Mouse (Mus musculus) ES-E14 (cell line): ENCODE measurements around the gene Cep131. TPM values are rescaled to one million over a fixed set of nuclear protein-coding genes. Genes with fewer than 3 reads are reported as not detected.

ENCODE experiments used
- DNase-seq: peaks from one replicate; pipeline ENCODE4 v3.0.0-alpha.2; 2013; ENCODE audit warnings: low read depth, low spot score
- H3K27ac ChIP-seq: 2 replicates; pipeline ENCODE4 v1.5.1; 2012; ENCODE audit warnings: low read depth, mild to moderate bottlenecking, low read length, moderate library complexity, mixed read lengths; ENCODE audit not compliant: poor library complexity, insufficient read depth, severe bottlenecking
- H3K36me3 ChIP-seq: 2 replicates; pipeline ENCODE4 v1.6.1; 2012; ENCODE audit warnings: mild to moderate bottlenecking, low read length, moderate library complexity, mixed read lengths; ENCODE audit not compliant: control insufficient read depth, poor library complexity, insufficient read depth, severe bottlenecking
- H3K4me1 ChIP-seq, 2 experiments: fragments of 150-350 bp in 1 of 2; sonication (generic) in 1 of 2; 2 replicates each; pipeline ENCODE4 v1.6.1; 2012; ENCODE audit warnings: low read length in 2 of 2, mild to moderate bottlenecking in 1 of 2, mixed read lengths in 1 of 2; ENCODE audit not compliant: control insufficient read depth in 2 of 2, insufficient read depth in 2 of 2, poor library complexity in 1 of 2
- H3K4me3 ChIP-seq, 2 experiments: fragments of 150-350 bp in 1 of 2; sonication (generic) in 1 of 2; 2 replicates each; pipeline ENCODE4 v1.5.1; 2012; ENCODE audit warnings: low read length in 2 of 2, low read depth in 1 of 2, mild to moderate bottlenecking in 1 of 2, mixed read lengths in 1 of 2; ENCODE audit not compliant: insufficient read depth in 1 of 2, poor library complexity in 1 of 2, severe bottlenecking in 1 of 2
- H3K9ac ChIP-seq: 2 replicates; pipeline ENCODE4 v1.6.1; 2012; ENCODE audit warnings: low read depth, mild to moderate bottlenecking, low read length, mixed read lengths; ENCODE audit not compliant: poor library complexity, insufficient read depth, severe bottlenecking
- H3K9me3 ChIP-seq: fragments of 150-350 bp; sonication (generic); 2 replicates; pipeline ENCODE4 v1.6.1; 2012; ENCODE audit warnings: low read depth, mild to moderate bottlenecking, low read length; ENCODE audit not compliant: control insufficient read depth, insufficient read depth
- CHD2 ChIP-seq: IDR thresholded peaks from 2 replicates; pipeline ENCODE4 v1.6.1; 2014; ENCODE audit warnings: mild to moderate bottlenecking, low read depth, low read length, inconsistent platforms
- HCFC1 ChIP-seq: IDR thresholded peaks from 2 replicates; pipeline ENCODE4 v1.6.1; 2012; ENCODE audit warnings: low read length, inconsistent platforms, borderline replicate concordance; ENCODE audit not compliant: insufficient read depth
- MAFK ChIP-seq: IDR thresholded peaks from 2 replicates; pipeline ENCODE4 v1.6.1; 2014; ENCODE audit warnings: mild to moderate bottlenecking, low read depth, low read length, inconsistent platforms; ENCODE audit not compliant: insufficient read depth
- ZC3H11A ChIP-seq: IDR thresholded peaks from 2 replicates; pipeline ENCODE4 v1.6.1; 2012; ENCODE audit warnings: low read depth, mild to moderate bottlenecking, inconsistent platforms, low read length, borderline replicate concordance
- ZNF384 ChIP-seq: IDR thresholded peaks from 2 replicates; pipeline ENCODE4 v1.6.1; 2012; ENCODE audit warnings: low read depth, low read length, inconsistent platforms
- in situ Hi-C, 2 experiments: fragments of 600-800 bp; cut with MboI; formaldehyde crosslinking; loops; one replicate each; pipeline ENCODE4 v1.15.1; 2025; ENCODE audit warnings: low sequenced_read_pairs in 2 of 2, inconsistent platforms in 1 of 2; ENCODE audit not compliant: unreplicated experiment in 2 of 2
- total RNA-seq: library from RNA; depleted of rRNA; stranded (reverse); fragments of 300-350 nt; gene quantifications from 2 replicates; pipeline ENCODE4 v1.2.3, GENCODE M21; 2012; rRNA removed

The Cep131 gene
- 24.0 and 43.4 TPM in 2 replicates for total RNA-seq

DNA sequence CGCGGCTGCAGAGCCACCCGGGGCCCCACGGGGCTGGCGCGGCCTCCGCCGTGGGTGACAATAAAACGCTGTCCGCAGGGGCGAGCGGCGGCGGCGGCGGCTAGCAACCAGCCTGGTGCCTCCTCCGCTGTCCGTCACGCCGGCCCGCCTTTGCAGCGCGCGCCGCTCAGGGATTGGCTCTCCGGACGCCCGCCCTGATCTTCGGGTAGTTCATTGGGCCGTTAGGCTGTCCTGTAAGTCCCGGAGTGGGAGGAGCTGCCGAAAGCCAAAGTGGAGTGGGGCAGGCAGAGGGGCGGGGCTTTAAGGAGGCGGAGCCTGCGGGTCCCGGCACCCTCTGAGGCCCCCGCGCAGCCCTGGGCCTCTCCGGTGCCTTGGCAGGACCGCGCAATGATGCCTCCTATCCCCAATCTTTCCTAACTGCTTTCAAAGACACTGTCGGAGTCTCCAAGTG lies at the start of gene Cep131:
TSS of gene Cep131 (minus strand) at position 126 of the 451 bp plus-strand sequence.
- Histone ChIP-seq H3K9me3 (no peaks in the 10 kb centered on the region), H3K27ac (no peak within 1 kb of the TSS)
- DNase-seq, result peak; percentile 96

DNA sequence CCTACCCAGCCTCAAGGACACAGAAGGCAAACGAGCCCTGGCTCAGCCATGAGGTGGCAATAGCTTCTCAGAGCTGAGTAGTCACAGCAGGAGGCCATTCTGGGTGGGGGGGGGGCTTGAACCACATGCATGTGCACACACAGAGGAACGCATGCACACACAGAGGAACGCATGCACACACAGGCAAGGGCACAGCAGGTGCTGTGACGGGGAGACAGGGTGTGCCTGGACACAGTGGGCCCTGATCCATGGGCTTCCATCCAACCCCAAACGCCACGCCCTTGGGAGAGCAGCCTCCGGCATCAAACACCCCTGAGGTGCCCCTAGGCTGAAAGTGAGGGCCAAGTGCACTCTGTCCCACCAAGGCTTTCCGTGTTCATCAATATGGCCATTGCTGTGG lies 49.6 kb upstream of the Cep131 start:
- Histone ChIP-seq H3K4me1 (peaks cover 1 to 13% of the 10 kb centered on the region in 2 experiments; a peak in 2 of 4 replicates), H3K27ac (no peak overlapping the region), H3K4me3 (no peak overlapping the region), H3K9ac (no peak overlapping the region), H3K36me3 (peaks cover 18% of the 10 kb centered on the region), H3K9me3 (no peaks in the 10 kb centered on the region)
- TF ChIP-seq ZC3H11A (no peak), HCFC1 (no peak), ZNF384 (no peak), CHD2 (no peak), MAFK (no peak)
- DNase-seq, result no peak
- in situ Hi-C loops, result no loop called here

More for the DNA sequence above, at the start of gene Cep131:
- Histone ChIP-seq H3K4me1 (peaks cover 4 to 11% of the 10 kb centered on the region in 2 experiments; a peak in 3 of 4 replicates), H3K36me3 (peaks cover 14% of the 10 kb centered on the region; the same call in 1 of the 2 replicates), H3K9ac (peak within 1 kb of the TSS; percentile 88), H3K4me3 (peak within 1 kb of the TSS; percentile 88 to 94)
- in situ Hi-C loops, result no loop called here
- TF ChIP-seq ZNF384, result no peak
- peak; percentile 86 for TF ChIP-seq CHD2
- no peak for TF ChIP-seq HCFC1
- no peak for TF ChIP-seq MAFK
- TF ChIP-seq ZC3H11A, result no peak

DNA sequence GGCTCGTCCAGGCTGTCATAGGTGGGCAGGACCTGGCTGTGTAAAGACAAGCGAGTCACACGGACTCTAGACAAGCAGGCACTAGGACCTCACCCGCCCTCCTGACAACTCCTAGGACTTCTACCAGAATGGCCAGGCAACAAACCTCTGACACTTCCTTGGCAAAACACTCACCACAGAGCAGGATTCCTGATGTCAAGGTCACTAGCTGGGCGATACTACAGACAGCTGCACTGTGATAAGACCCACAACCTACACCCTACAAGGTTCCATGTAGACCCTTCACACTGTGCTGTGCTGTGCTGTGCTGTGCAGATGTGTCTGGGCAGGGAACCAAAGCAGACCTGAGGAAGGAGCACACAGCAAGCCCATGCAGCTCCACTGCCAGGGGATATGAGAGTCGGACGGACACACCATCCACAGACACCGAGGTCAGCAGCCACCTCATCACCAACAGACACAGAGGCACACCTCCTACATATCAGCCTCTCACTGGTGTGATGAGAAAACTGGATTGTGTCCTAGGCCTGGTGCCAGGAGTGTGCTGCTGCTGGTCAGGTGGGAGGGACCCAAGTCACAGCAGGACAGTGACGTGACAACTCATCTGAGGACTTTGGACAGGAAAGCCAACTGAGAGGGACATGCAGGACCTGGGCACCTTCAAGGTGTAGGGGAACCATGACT lies 48.4 kb upstream of the Cep131 start:
- in situ Hi-C loops, result no loop called here
- Histone ChIP-seq H3K4me1 (peaks cover 1 to 13% of the 10 kb centered on the region in 2 experiments; a peak in 2 of 4 replicates), H3K9me3 (no peaks in the 10 kb centered on the region), H3K36me3 (peaks cover 18% of the 10 kb centered on the region), H3K4me3 (no peak overlapping the region), H3K27ac (no peak overlapping the region), H3K9ac (no peak overlapping the region; the same call in 1 of the 2 replicates)
- no peak for TF ChIP-seq ZC3H11A
- no peak for TF ChIP-seq MAFK
- TF ChIP-seq HCFC1, result no peak
- no peak for TF ChIP-seq ZNF384
- TF ChIP-seq CHD2, result no peak
- DNase-seq, result no peak

- in situ Hi-C loops, result no loop called here
- peaks cover 20% of the 10 kb centered on the region for H3K36me3 ChIP-seq
- no peak for DNase-seq
- H3K9me3 ChIP-seq, result no peaks in the 10 kb centered on the region
- TF ChIP-seq CHD2 (no peak), ZNF384 (no peak), MAFK (no peak), HCFC1 (no peak), ZC3H11A (no peak)
- no peak overlapping the region for H3K27ac ChIP-seq
- peaks cover 1 to 13% of the 10 kb centered on the region in 2 experiments; a peak in 2 of 4 replicates for H3K4me1 ChIP-seq
- H3K4me3 ChIP-seq, result no peak overlapping the region
- no peak overlapping the region for H3K9ac ChIP-seq
These were observed 47.5 kb upstream of the Cep131 start for GRCm38 (mm10) chr11:120134148-120134547.
